Mouse (Mus musculus) intestine, embryonic 14.5 days (tissue): ENCODE measurements at regions not wholly inside any gene's neighbourhood (a gene's known extent, or its start where the extent isn't known, plus 50 kb on each side); places are given as distances from the start of the nearest gene placed in this dataset.

ENCODE experiments used
- ATAC-seq: fragments of 200-750 bp; cut with Nextera tagmentation; replicated peaks from 2 replicates; pipeline ENCODE4 v1.8.0; 2017; ENCODE audit warnings: low read depth, moderate number of reproducible peaks, moderate TSS enrichment, moderate library complexity; ENCODE audit not compliant: low FRiP score, low TSS enrichment
- DNase-seq: peaks from one replicate; pipeline ENCODE4 v3.0.0-alpha.2; 2018; ENCODE audit warnings: low spot score
- H3K27ac ChIP-seq: fragments of 300-500 bp; sonication (generic); 2 replicates; pipeline ENCODE4 v1.5.1; 2014; ENCODE audit warnings: low read depth, mild to moderate bottlenecking, control low read depth
- H3K27me3 ChIP-seq: fragments of 300-500 bp; sonication (generic); replicated peaks from 2 replicates; pipeline ENCODE4 v1.6.1; 2014; ENCODE audit warnings: low read length, control low read depth; ENCODE audit not compliant: control insufficient read depth, insufficient read depth
- H3K36me3 ChIP-seq: fragments of 300-500 bp; sonication (generic); 2 replicates; pipeline ENCODE4 v1.6.1; 2014; ENCODE audit warnings: low read length, control low read depth; ENCODE audit not compliant: control insufficient read depth, insufficient read depth
- H3K4me1 ChIP-seq: fragments of 300-500 bp; sonication (generic); replicated peaks from 2 replicates; pipeline ENCODE4 v1.6.1; 2014; ENCODE audit warnings: low read length, control low read depth, mixed read lengths; ENCODE audit not compliant: control insufficient read depth, insufficient read depth
- H3K4me2 ChIP-seq: fragments of 300-500 bp; sonication (generic); 2 replicates; pipeline ENCODE4 v1.6.1; 2014; ENCODE audit warnings: low read length
- H3K4me3 ChIP-seq: fragments of 300-500 bp; sonication (generic); 2 replicates; pipeline ENCODE4 v1.5.1; 2014; ENCODE audit warnings: low read depth, low read length, control low read depth, mixed read lengths
- H3K9ac ChIP-seq: fragments of 300-500 bp; sonication (generic); 2 replicates; pipeline ENCODE4 v1.6.1; 2014; ENCODE audit warnings: mild to moderate bottlenecking, low read length
- H3K9me3 ChIP-seq: fragments of 300-500 bp; sonication (generic); 2 replicates; pipeline ENCODE4 v1.6.1; 2016; ENCODE audit warnings: low read length, control low read depth; ENCODE audit not compliant: control insufficient read depth
- WGBS: fragments of 180-500 bp; shearing (Covaris S2); extraction: QIAGEN DNeasy Blood & Tissue Kit; methylation state at CpG from one replicate; pipeline ENCODE4 v1.1.7; 2014; 5-methylcytosine and 5-hydroxymethylcytosine counted together

DNA sequence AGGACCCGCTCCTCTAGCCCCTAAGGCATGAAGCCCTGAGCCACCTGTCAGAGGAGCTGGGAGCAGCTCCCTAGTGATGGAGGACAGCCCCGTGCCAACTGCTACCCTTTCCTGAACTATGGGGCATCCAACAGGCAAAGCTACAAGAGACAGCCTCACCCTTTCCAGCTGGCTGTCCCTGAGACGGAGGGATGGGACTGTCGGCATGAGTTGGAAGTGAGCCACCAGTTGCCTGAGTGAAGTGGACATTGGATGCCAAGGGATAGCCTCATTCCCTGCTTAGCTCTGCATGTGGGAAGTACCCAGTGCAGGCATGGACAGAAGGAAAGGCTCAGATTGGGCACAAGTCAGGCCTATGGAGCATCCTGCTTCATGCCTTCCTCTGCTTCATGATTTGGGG is 112.3 kb upstream of the Igsf21 start:
- no peak for ATAC-seq
- WGBS = 95% methylated on average over 4 of the region's 4 CpGs
- Histone ChIP-seq H3K4me3 (no peak overlapping the region), H3K9me3 (no peaks in the 10 kb centered on the region), H3K27ac (no peak overlapping the region), H3K27me3 (no peaks in the 10 kb centered on the region), H3K4me1 (no peaks in the 10 kb centered on the region), H3K4me2 (no peak overlapping the region), H3K36me3 (no peaks in the 10 kb centered on the region), H3K9ac (no peak overlapping the region)
- DNase-seq = no peak

DNA sequence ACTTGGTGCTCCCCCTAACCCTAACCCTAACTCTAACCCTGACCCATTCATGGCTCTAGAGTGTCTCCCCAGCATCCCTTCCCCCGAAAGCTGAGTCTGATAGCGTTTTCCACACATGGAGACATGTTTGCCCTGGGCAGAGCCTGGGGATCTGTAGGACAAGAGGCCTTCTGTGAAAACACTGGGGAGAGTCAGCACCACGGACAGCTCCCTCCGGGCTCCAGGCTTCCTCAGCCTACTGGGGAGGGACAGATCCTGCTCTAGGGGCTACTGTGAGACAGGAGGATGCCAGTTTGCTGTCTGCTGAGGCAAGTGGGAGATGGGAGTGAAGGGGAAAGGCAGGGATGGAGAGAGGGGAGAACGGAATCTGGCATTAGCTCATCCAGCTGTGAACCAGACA is 111.5 kb upstream of the Igsf21 start:
- DNase-seq = peak; percentile 98
- no peaks in the 10 kb centered on the region for H3K27me3 ChIP-seq
- no peaks in the 10 kb centered on the region for H3K4me1 ChIP-seq
- H3K4me2 ChIP-seq = no peak overlapping the region
- no peak overlapping the region for H3K27ac ChIP-seq
- H3K9me3 ChIP-seq = no peaks in the 10 kb centered on the region
- no peak overlapping the region for H3K9ac ChIP-seq
- ATAC-seq = no peak
- 8% methylated on average over 5 of the region's 5 CpGs for WGBS
- no peaks in the 10 kb centered on the region for H3K36me3 ChIP-seq
- no peak overlapping the region for H3K4me3 ChIP-seq

DNA sequence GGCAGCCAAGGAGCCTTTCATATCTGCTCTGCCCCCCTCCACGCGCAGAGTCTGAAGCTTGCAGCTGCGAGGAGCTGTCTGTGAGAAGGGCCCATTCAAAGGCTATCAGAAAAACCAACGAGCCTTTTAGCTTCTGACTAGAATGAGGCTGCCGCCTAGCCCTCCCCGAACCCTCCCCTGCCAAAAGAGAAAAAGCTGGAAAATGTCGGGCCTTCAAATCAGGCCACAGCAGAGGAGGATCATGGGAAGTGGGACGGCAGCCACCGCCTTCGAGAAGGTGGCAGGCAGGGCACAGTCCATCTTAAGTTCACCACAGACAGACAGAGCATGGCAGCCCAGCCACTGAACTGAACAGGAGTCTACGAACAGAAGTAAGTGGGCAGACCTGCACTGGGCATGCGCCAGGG is 108.6 kb upstream of the Igsf21 start:
- no peaks in the 10 kb centered on the region for H3K27me3 ChIP-seq
- ATAC-seq (no peak), DNase-seq (no peak)
- H3K4me2 ChIP-seq = no peak overlapping the region
- no peak overlapping the region for H3K27ac ChIP-seq
- 78% methylated on average over 12 of the region's 12 CpGs for WGBS
- H3K9ac ChIP-seq = no peak overlapping the region
- no peaks in the 10 kb centered on the region for H3K9me3 ChIP-seq
- no peaks in the 10 kb centered on the region for H3K4me1 ChIP-seq
- H3K4me3 ChIP-seq = no peak overlapping the region
- H3K36me3 ChIP-seq = no peaks in the 10 kb centered on the region

DNA sequence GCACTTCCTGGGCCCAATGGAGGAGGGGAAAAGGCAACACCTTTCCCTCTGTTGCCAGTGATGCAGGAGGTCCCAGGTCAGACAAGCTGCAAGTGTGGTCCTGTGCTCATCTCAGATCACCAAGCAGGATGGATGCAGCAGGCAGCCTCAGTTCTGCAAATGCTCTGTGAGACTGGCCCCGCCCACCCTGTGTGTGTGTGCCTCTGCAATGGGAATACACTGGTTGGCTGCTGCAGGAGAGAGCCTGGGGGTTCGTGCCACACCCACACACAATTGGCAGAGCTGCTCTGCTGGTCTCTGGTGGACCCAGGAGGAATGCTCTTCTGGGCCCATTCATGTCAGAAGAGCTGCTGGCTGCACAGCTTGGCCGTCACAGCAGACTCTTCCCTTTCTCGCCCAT is 102.2 kb upstream of the Igsf21 start:
- 58% methylated on average over 4 of the region's 4 CpGs for WGBS
- Histone ChIP-seq H3K36me3 (no peaks in the 10 kb centered on the region), H3K4me2 (no peak overlapping the region), H3K4me3 (no peak overlapping the region), H3K9ac (no peak overlapping the region), H3K9me3 (no peaks in the 10 kb centered on the region), H3K27me3 (no peaks in the 10 kb centered on the region), H3K27ac (no peak overlapping the region), H3K4me1 (no peaks in the 10 kb centered on the region)
- no peak for DNase-seq
- ATAC-seq = no peak

DNA sequence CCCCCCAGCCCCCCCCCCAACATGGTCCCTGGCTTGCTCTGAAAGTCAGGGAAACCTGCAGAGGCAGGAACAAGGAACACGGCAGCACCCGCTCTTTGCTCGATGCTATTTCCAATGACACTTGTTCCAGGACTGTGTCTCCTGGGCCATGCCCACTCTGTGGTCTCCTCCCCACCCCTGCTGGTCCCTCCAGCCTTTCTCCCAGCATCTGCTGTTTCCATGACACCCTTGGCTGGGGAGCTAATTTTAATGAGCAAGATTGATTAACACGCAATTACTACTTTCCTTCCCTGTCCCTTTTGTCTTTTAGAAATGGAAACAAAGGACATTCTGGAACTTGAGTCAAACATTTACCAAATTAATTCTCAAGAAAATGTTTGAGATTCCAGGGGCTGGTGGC is 83.6 kb upstream of the Igsf21 start:
- Histone ChIP-seq H3K27me3 (no peaks in the 10 kb centered on the region), H3K4me3 (no peak overlapping the region), H3K36me3 (no peaks in the 10 kb centered on the region), H3K4me1 (no peaks in the 10 kb centered on the region), H3K9me3 (no peaks in the 10 kb centered on the region), H3K4me2 (no peak overlapping the region), H3K9ac (no peak overlapping the region), H3K27ac (no peak overlapping the region)
- no peak for DNase-seq
- WGBS = 88% methylated on average over 4 of the region's 4 CpGs
- no peak for ATAC-seq

DNA sequence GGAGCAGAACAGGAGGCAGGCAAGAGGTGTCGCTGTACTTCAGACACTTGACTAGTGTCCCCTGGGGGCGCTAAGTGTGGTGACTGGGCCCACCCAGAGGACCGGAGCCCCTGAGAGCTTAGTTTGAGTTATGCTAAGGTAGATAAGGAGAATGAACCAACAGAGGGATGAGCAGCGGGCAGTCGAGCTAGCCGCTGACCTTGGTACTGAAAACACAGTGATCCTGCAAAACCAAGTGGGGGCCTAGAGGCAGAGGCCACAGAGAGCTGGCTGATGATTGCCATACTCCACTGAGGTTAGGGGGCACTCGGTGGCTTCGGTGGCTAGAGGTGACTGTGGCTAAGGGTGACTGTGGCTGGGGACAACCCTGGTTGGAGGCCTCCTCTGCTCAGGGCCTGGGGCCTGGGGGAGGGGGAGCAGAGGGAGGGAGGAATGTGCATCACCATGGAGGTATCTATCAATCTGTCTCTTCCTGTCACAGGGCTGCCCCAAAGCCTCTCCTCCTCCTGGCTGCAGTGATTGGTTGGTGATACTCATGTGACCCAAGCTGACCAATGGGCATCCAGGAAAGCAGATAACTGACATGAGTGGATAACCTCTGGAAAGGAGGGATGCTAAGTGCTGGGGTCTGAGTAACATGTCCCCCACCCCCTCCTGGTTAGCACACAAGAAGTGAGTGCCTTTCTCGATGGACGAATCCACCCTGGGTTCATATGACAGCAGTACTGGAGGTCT is 80.3 kb upstream of the Igsf21 start:
- no peak overlapping the region for H3K4me2 ChIP-seq
- WGBS = 25% methylated on average over 10 of the region's 10 CpGs
- H3K27me3 ChIP-seq = no peaks in the 10 kb centered on the region
- no peak overlapping the region for H3K9ac ChIP-seq
- H3K36me3 ChIP-seq = no peaks in the 10 kb centered on the region
- no peak for ATAC-seq
- H3K9me3 ChIP-seq = 0 out of 2 replicates have a peak, but pooled peaks cover 3% of the 10 kb centered on the region
- H3K4me3 ChIP-seq = no peak overlapping the region
- H3K27ac ChIP-seq = no peak overlapping the region
- no peaks in the 10 kb centered on the region for H3K4me1 ChIP-seq
- peak; percentile 60 for DNase-seq

DNA sequence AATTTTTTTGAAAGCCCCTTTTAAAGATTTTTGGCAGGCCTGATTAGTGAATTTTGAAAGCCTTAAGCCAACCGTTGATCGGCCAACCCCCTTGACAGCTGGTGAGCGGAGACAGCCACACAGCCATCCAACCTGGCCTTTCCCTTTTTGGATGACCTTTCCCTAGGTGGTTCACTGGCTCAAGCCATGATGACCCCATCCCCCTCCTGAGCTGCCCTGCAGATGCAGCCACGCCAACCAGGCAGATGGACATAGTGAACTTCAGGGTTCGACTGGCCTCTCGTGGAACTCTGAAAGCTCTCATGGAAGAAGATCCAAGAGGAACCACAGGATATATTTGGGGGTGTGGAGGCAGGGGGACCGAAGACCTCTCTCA is 79.1 kb upstream of the Igsf21 start:
- no peaks in the 10 kb centered on the region for H3K27me3 ChIP-seq
- ATAC-seq = no peak
- H3K27ac ChIP-seq = no peak overlapping the region
- 87% methylated on average over 7 of the region's 7 CpGs for WGBS
- H3K9me3 ChIP-seq = 0 out of 2 replicates have a peak, but pooled peaks cover 3% of the 10 kb centered on the region
- no peaks in the 10 kb centered on the region for H3K4me1 ChIP-seq
- H3K4me3 ChIP-seq = no peak overlapping the region
- H3K36me3 ChIP-seq = no peaks in the 10 kb centered on the region
- DNase-seq = no peak
- H3K4me2 ChIP-seq = no peak overlapping the region
- no peak overlapping the region for H3K9ac ChIP-seq

DNA sequence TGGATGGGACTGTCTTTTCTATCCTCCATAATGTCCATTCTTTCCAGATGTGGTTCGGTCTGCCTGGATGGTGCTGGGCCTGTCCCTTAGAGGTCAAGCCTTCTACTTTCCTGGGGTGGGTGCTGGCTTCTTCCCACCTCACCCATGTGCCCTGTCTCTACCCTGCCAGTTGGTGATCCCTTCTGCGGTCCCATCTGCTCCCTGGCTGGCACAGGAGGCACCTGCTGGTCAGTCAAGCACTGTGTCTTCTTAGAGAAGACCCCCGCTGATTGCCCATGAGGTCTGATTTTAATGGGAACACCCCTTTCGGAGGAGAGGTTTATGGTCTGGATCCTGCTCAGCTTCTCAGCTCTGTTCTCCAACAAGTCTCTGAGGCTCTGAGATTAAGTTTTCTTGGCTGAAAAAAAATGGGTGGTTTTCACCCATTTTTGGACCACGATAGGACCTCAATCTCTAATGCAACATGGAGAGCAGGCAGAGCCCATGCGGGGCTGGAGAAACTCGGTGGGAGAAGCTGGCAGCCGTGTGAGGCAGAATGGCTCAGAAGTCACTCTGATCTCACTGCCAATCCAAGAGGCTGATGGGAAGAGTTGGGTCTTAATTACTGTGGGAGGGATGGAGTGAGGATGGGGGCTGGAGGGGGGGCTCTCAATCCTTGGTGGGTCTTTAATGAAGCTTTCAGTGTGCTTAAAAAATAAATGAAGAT is 78.5 kb upstream of the Igsf21 start:
- no peak overlapping the region for H3K4me3 ChIP-seq
- 91% methylated on average over 8 of the region's 8 CpGs for WGBS
- no peak overlapping the region for H3K9ac ChIP-seq
- H3K4me2 ChIP-seq = no peak overlapping the region
- H3K9me3 ChIP-seq = 0 out of 2 replicates have a peak, but pooled peaks cover 3% of the 10 kb centered on the region
- DNase-seq (no peak), ATAC-seq (no peak)
- no peaks in the 10 kb centered on the region for H3K4me1 ChIP-seq
- H3K27ac ChIP-seq = no peak overlapping the region
- H3K36me3 ChIP-seq = no peaks in the 10 kb centered on the region
- no peaks in the 10 kb centered on the region for H3K27me3 ChIP-seq
